10 mouse cellular contexts compared by ENCODE assay signal in genomic region chr8:124959462-124960225, GRCm38 (mm10). TPM values are rescaled to one million over a fixed set of nuclear protein-coding genes. Genes with fewer than 3 reads are reported as not detected.
DNase-seq lines count a peak whose midpoint lies in the region; ATAC-seq lines count a peak whose summit lies in the region.
"Had no signal": no experiment of that assay in that cellular context is flagged by ENCODE, and none has a peak within 500 bp of the region (broad histone marks: within the 10 kb centered on the region; RNA-seq: fewer than 3 reads in every experiment).

No protein-coding gene starts in this region.

- no peaks in the 10 kb centered on the region for H3K9me3 ChIP-seq in heart, embryonic 12.5 days (replicated peaks)
- no peaks in the 10 kb centered on the region for H3K9me3 ChIP-seq in limb, embryonic 13.5 days
- H3K9me3 ChIP-seq: midbrain, embryonic 15.5 days had no signal

- H3K36me3 ChIP-seq in heart, embryonic 12.5 days: no peaks in the 10 kb centered on the region
- H3K36me3 ChIP-seq in limb, embryonic 13.5 days: no peaks in the 10 kb centered on the region
- H3K36me3 ChIP-seq: midbrain, embryonic 15.5 days had no signal

- DNase-seq in heart, postnatal 14 days: no peak
- peak; percentile 13 for DNase-seq in retina, postnatal 1 day
- DNase-seq in retina, embryonic 14.5 days (ENCODE audit: low spot score): no peak
- DNase-seq in yolk sac, embryonic 10.5 days (ENCODE audit: low spot score): peak; percentile 36
- DNase-seq in left cerebral cortex, postnatal 36 days (ENCODE audit: low spot score in 2 of 2): no peak
- DNase-seq in gastrocnemius, postnatal 14 days: no peak

- H3K27me3 ChIP-seq in heart, embryonic 12.5 days (replicated peaks): no peaks in the 10 kb centered on the region
- H3K27me3 ChIP-seq in limb, embryonic 13.5 days: no peaks in the 10 kb centered on the region
- H3K27me3 ChIP-seq: midbrain, embryonic 15.5 days had no signal

- H3K27ac ChIP-seq in heart, embryonic 12.5 days (ENCODE audit: poor library complexity, severe bottlenecking): peak overlapping the region; percentile 43; the same call in 1 of the 2 replicates
- H3K27ac ChIP-seq in limb, embryonic 13.5 days: no peak overlapping the region
- H3K27ac ChIP-seq: layer of hippocampus, adult 2 months; midbrain, embryonic 15.5 days had no signal

- no peak overlapping the region for H3K9ac ChIP-seq in heart, embryonic 12.5 days
- H3K9ac ChIP-seq in limb, embryonic 13.5 days: 0 out of 2 replicates have a peak overlapping the region, but pooled peaks have one; percentile 14
- H3K9ac ChIP-seq: midbrain, embryonic 15.5 days had no signal

- 50% methylated on average over 8 of the region's 8 CpGs for WGBS in heart, embryonic 12.5 days
- 61% methylated on average over 8 of the region's 8 CpGs for WGBS in limb, embryonic 13.5 days

- peaks cover 28% of the 10 kb centered on the region for H3K4me1 ChIP-seq in heart, embryonic 12.5 days (replicated peaks)
- peaks cover 9% of the 10 kb centered on the region for H3K4me1 ChIP-seq in limb, embryonic 13.5 days

- no peak overlapping the region for H3K4me3 ChIP-seq in heart, embryonic 12.5 days
- H3K4me3 ChIP-seq in limb, embryonic 13.5 days: no peak overlapping the region
- H3K4me3 ChIP-seq: layer of hippocampus, adult 2 months; midbrain, embryonic 15.5 days had no signal

- intact Hi-C loops in heart, postnatal 14 days (cut with DNase I): no loop called here
- intact Hi-C loops in left cerebral cortex, postnatal 36 days (cut with DNase I): no loop called here
- intact Hi-C loops in gastrocnemius, postnatal 14 days (cut with DNase I; ENCODE audit: low total_unique reads): no loop called here

- ATAC-seq in heart, embryonic 12.5 days (ENCODE audit: insufficient number of reproducible peaks, low FRiP score): no peak
- no peak for ATAC-seq in limb, embryonic 13.5 days (ENCODE audit: low FRiP score, low read depth)
- ATAC-seq: midbrain, embryonic 15.5 days had no signal

- peak overlapping the region; percentile 16; the same call in 1 of the 2 replicates for H3K4me2 ChIP-seq in heart, embryonic 12.5 days
- no peak overlapping the region for H3K4me2 ChIP-seq in limb, embryonic 13.5 days (replicated peaks)
- H3K4me2 ChIP-seq: midbrain, embryonic 15.5 days had no signal

RNA-seq across cellular contexts. Expression of gene Egln1, which starts 10.5 kb away (rescaled TPM):
- polyA plus RNA-seq in heart, embryonic 12.5 days (2016; fragmentation: Nextera tagmentation; extraction: Ambion mirVana): 16.5 and 18.6 TPM in 2 replicates
- 100 to 1,000 TPM; 178 to 190 TPM for total RNA-seq in heart, postnatal 14 days (2021)
- polyA plus RNA-seq in limb, embryonic 13.5 days (2015; fragmentation: Nextera tagmentation; extraction: Ambion mirVana): 11.9 and 13.5 TPM in 2 replicates
- total RNA-seq in left cerebral cortex, postnatal 36 days (2021): 10 to 100 TPM; 67.3 to 72.4 TPM
- 10 to 100 TPM; 70.1 to 76.6 TPM for total RNA-seq in gastrocnemius, postnatal 14 days (2021)

RNA-seq across cellular contexts. Expression of gene Tsnax, which starts 53.2 kb away (rescaled TPM):
- 91.8 and 95.9 TPM in 2 replicates for polyA plus RNA-seq in heart, embryonic 12.5 days (2016; fragmentation: Nextera tagmentation; extraction: Ambion mirVana)
- 10 to 100 TPM; 74.0 to 74.1 TPM for total RNA-seq in heart, postnatal 14 days (2021)
- 138 and 139 TPM in 2 replicates for polyA plus RNA-seq in limb, embryonic 13.5 days (2015; fragmentation: Nextera tagmentation; extraction: Ambion mirVana)
- 100 to 1,000 TPM; 169 to 171 TPM for total RNA-seq in left cerebral cortex, postnatal 36 days (2021)
- total RNA-seq in gastrocnemius, postnatal 14 days (2021): 10 to 100 TPM; 64.3 to 67.1 TPM

Comparison
In these comparisons a context has a peak if more than half of its experiments do, and no peak if none do; other contexts are left out.
1. DNase-seq: peak in retina, postnatal 1 day (single experiment) and yolk sac, embryonic 10.5 days (single experiment); none in heart, postnatal 14 days (0 of 2), retina, embryonic 14.5 days (single experiment), left cerebral cortex, postnatal 36 days (0 of 2) and gastrocnemius, postnatal 14 days (single experiment).